Comparison of ENCODE assay signal across 8 mouse cellular contexts in the genomic region with DNA sequence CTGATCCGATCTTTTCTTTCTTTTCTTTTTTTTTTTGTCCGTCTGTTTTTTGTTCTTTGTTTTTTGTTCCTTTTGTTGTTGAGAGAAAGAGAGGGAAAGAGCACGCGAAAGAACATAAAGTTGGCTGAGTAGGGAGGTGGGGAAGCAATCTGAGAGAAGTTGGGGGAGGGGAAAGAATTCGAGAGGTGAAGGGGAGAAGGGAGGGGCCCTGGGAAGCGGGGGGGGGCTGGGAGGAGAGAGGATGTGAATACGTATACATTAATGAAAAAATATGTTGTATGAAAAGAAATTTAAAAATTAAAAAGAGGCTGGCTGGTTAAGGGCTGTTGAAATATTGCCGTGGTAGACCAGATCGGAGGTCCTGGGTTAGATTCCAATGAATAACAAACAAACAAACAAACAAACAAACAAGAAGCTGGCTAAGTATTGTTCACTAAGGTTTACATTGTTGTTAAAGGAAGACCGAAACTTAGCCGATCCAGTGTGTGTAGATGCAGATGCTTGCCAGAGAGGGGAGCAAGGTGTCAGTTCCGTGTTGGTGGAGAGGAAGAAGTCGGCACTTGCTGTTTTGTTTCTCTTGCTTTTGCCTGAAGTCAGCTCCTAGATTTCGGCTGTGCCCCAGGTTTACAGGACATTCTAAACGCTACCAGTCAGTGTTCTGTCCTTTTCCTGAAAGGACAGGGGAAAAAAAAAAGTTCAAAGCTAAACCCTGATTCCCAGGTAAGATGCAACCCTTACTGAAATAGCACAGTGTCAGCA.
DNase-seq lines count a peak whose midpoint lies in the region; ATAC-seq and TF ChIP-seq lines count a peak whose summit lies in the region.

No protein-coding gene starts in this region.

- no peaks in the 10 kb centered on the region for H3K27me3 ChIP-seq in testis, adult 2 months (ENCODE audit: control insufficient read depth, insufficient read depth, low read length)
- no peaks in the 10 kb centered on the region for H3K27me3 ChIP-seq in embryonic facial prominence, embryonic 14.5 days (replicated peaks; ENCODE audit: control insufficient read depth, insufficient read depth, low read length)
- no peaks in the 10 kb centered on the region for H3K27me3 ChIP-seq in hindbrain, embryonic 14.5 days (ENCODE audit: control insufficient read depth, insufficient read depth, low read length)
- no peaks in the 10 kb centered on the region for H3K27me3 ChIP-seq in liver, embryonic 15.5 days
- no peaks in the 10 kb centered on the region for H3K27me3 ChIP-seq in neural tube, embryonic 14.5 days (ENCODE audit: control insufficient read depth, insufficient read depth, low read length)

- H3K4me3 ChIP-seq in testis, adult 2 months (ENCODE audit: control insufficient read depth, low read depth, low read length), result peak overlapping the region; percentile 13
- H3K4me3 ChIP-seq in embryonic facial prominence, embryonic 14.5 days (ENCODE audit: low read depth, low read length), result peak overlapping the region; percentile 31
- H3K4me3 ChIP-seq in hindbrain, embryonic 14.5 days (replicated peaks; ENCODE audit: low read length), result peak overlapping the region; percentile 17
- H3K4me3 ChIP-seq in liver, embryonic 15.5 days (replicated peaks), result peak overlapping the region; percentile 14; the same call in 1 of the 2 replicates
- peak overlapping the region; percentile 16; the same call in 1 of the 2 replicates for H3K4me3 ChIP-seq in neural tube, embryonic 14.5 days (ENCODE audit: low read depth, low read length)

- no peak for TF ChIP-seq POLR2A in testis, adult 2 months (IDR thresholded peaks at IDR 0.05; ENCODE audit: control insufficient read depth, low read depth, low read length)

- peak overlapping the region; percentile 48 for H3K4me2 ChIP-seq in embryonic facial prominence, embryonic 14.5 days (ENCODE audit: low read depth, low read length)
- peak overlapping the region; percentile 49 for H3K4me2 ChIP-seq in hindbrain, embryonic 14.5 days (replicated peaks)
- peak overlapping the region; percentile 29 for H3K4me2 ChIP-seq in liver, embryonic 15.5 days
- peak overlapping the region; percentile 41 for H3K4me2 ChIP-seq in neural tube, embryonic 14.5 days (ENCODE audit: low read depth, low read length)

- H3K36me3 ChIP-seq in testis, adult 2 months (ENCODE audit: control insufficient read depth, insufficient read depth, low read length), result no peaks in the 10 kb centered on the region
- H3K36me3 ChIP-seq in embryonic facial prominence, embryonic 14.5 days (ENCODE audit: control insufficient read depth, insufficient read depth, low read length), result no peaks in the 10 kb centered on the region
- H3K36me3 ChIP-seq in hindbrain, embryonic 14.5 days (replicated peaks; ENCODE audit: control insufficient read depth, insufficient read depth), result no peaks in the 10 kb centered on the region
- no peaks in the 10 kb centered on the region for H3K36me3 ChIP-seq in liver, embryonic 15.5 days (replicated peaks)
- H3K36me3 ChIP-seq in neural tube, embryonic 14.5 days (ENCODE audit: control insufficient read depth, insufficient read depth, low read length), result no peaks in the 10 kb centered on the region

- WGBS in embryonic facial prominence, embryonic 14.5 days, result 23% methylated on average over 15 of the region's 15 CpGs
- WGBS in hindbrain, embryonic 14.5 days, result 24% methylated on average over 14 of the region's 15 CpGs
- 14% methylated on average over 15 of the region's 15 CpGs for WGBS in liver, embryonic 15.5 days (ENCODE audit: insufficient replicate concordance)
- 23% methylated on average over 15 of the region's 15 CpGs for WGBS in neural tube, embryonic 14.5 days

- H3K27ac ChIP-seq in testis, adult 2 months (ENCODE audit: control insufficient read depth, insufficient read depth, low read depth, low read length), result 0 out of 2 replicates have a peak overlapping the region, but pooled peaks have one; percentile 4
- H3K27ac ChIP-seq in embryonic facial prominence, embryonic 14.5 days (replicated peaks; ENCODE audit: low read depth, low read length), result peak overlapping the region; percentile 49
- H3K27ac ChIP-seq in hindbrain, embryonic 14.5 days, result peak overlapping the region; percentile 82
- H3K27ac ChIP-seq in liver, embryonic 15.5 days (replicated peaks), result no peak overlapping the region
- H3K27ac ChIP-seq in neural tube, embryonic 14.5 days (ENCODE audit: low read depth, low read length), result peak overlapping the region; percentile 52; the same call in 1 of the 2 replicates

- 0 out of 2 replicates have a peak overlapping the region, but pooled peaks have one; percentile 22 for H3K9ac ChIP-seq in embryonic facial prominence, embryonic 14.5 days (ENCODE audit: low read depth, low read length)
- H3K9ac ChIP-seq in hindbrain, embryonic 14.5 days, result 0 out of 2 replicates have a peak overlapping the region, but pooled peaks have one; percentile 42
- H3K9ac ChIP-seq in liver, embryonic 15.5 days, result no peak overlapping the region
- H3K9ac ChIP-seq in neural tube, embryonic 14.5 days (replicated peaks; ENCODE audit: low read depth, low read length), result no peak overlapping the region; the same call in 1 of the 2 replicates

- peak; percentile 77; the same call in 1 of the 2 replicates for ATAC-seq in embryonic facial prominence, embryonic 14.5 days (ENCODE audit: low read depth)
- 0 out of 2 replicates have a peak, but pooled peaks have one; percentile 35 for ATAC-seq in hindbrain, embryonic 14.5 days (ENCODE audit: low FRiP score)
- no peak for ATAC-seq in liver, embryonic 15.5 days (ENCODE audit: insufficient read depth)
- peak; percentile 54 for ATAC-seq in neural tube, embryonic 14.5 days (ENCODE audit: low read depth)

- no peaks in the 10 kb centered on the region; the same call in 1 of the 2 replicates for H3K4me1 ChIP-seq in testis, adult 2 months (ENCODE audit: control insufficient read depth, insufficient read depth, low read length)
- no peaks in the 10 kb centered on the region for H3K4me1 ChIP-seq in embryonic facial prominence, embryonic 14.5 days (ENCODE audit: control insufficient read depth, insufficient read depth, low read length)
- H3K4me1 ChIP-seq in hindbrain, embryonic 14.5 days (replicated peaks; ENCODE audit: control insufficient read depth, insufficient read depth, low read length), result 0 out of 2 replicates have a peak, but pooled peaks cover 4% of the 10 kb centered on the region
- no peaks in the 10 kb centered on the region for H3K4me1 ChIP-seq in liver, embryonic 15.5 days (replicated peaks)
- H3K4me1 ChIP-seq in neural tube, embryonic 14.5 days (ENCODE audit: control insufficient read depth, insufficient read depth, low read length), result no peaks in the 10 kb centered on the region

- no peak for TF ChIP-seq CTCF in testis, adult 2 months (IDR thresholded peaks at IDR 0.05; ENCODE audit: control insufficient read depth, insufficient read depth, insufficient replicate concordance, low read depth, low read length)

- H3K9me3 ChIP-seq in embryonic facial prominence, embryonic 14.5 days (ENCODE audit: control insufficient read depth, low read length), result no peaks in the 10 kb centered on the region
- H3K9me3 ChIP-seq in hindbrain, embryonic 14.5 days (ENCODE audit: control insufficient read depth, low read length), result no peaks in the 10 kb centered on the region
- no peaks in the 10 kb centered on the region for H3K9me3 ChIP-seq in liver, embryonic 15.5 days (replicated peaks)
- H3K9me3 ChIP-seq in neural tube, embryonic 14.5 days (ENCODE audit: control insufficient read depth, low read length), result no peaks in the 10 kb centered on the region

- no peak for DNase-seq in testis, postnatal 14 days (ENCODE audit: low spot score)
- DNase-seq in embryonic facial prominence, embryonic 14.5 days (ENCODE audit: low spot score), result peak; percentile 66
- peak; percentile 36 for DNase-seq in hindbrain, embryonic 14.5 days (ENCODE audit: low spot score)
- no peak for DNase-seq in right cerebral cortex, postnatal 14 days
- no peak for DNase-seq in left cerebral cortex, adult 8-10 months (ENCODE audit: low spot score in 2 of 2)

Comparison
In these comparisons a context has a peak if more than half of its experiments do, and no peak if none do; other contexts are left out.
1. DNase-seq: peak in embryonic facial prominence, embryonic 14.5 days (single experiment) and hindbrain, embryonic 14.5 days (single experiment); none in testis, postnatal 14 days (single experiment), right cerebral cortex, postnatal 14 days (single experiment) and left cerebral cortex, adult 8-10 months (0 of 2).
2. H3K9ac ChIP-seq: peak in embryonic facial prominence, embryonic 14.5 days (single experiment) and hindbrain, embryonic 14.5 days (single experiment); none in liver, embryonic 15.5 days (single experiment) and neural tube, embryonic 14.5 days (single experiment).
3. Peak in every context shown above with its lines, with median percentiles within 50 percentile points of each other: H3K4me3 ChIP-seq and H3K4me2 ChIP-seq.